Mouse (Mus musculus) adrenal gland, postnatal 36 days (tissue): ENCODE measurements around the gene Mnd1. TPM values are rescaled to one million over a fixed set of nuclear protein-coding genes. Genes with fewer than 3 reads are reported as not detected.
A peak's percentile ranks its signal among the peaks of the same experiment; 100 is the strongest.

Experiments used
- DNase-seq, 2 experiments: peaks; one replicate each; pipeline ENCODE4 v3.0.0; 2021; ENCODE audit warnings: mixed read lengths in 1 of 2
- total RNA-seq, 2 experiments: library from RNA; stranded (reverse); gene quantifications; 2 replicates each; pipeline ENCODE4 v1.2.3; 2021

The Mnd1 gene
- total RNA-seq, 2 experiments from 2014 or later = 13.1 to 16.0 TPM

- peak; percentile 44 to 62 for DNase-seq
These were observed 64.6 kb downstream of the Mnd1 start for GRCm38 (mm10) chr3:84090982-84091381.

GRCm38 (mm10) chr3:84086921-84087320 lies 68.7 kb downstream of the Mnd1 start:
- DNase-seq = no peak

GRCm38 (mm10) chr3:84086337-84086736 lies 69.2 kb downstream of the Mnd1 start:
- no peak for DNase-seq

- DNase-seq = no peak
These were observed 70.2 kb downstream of the Mnd1 start for GRCm38 (mm10) chr3:84085429-84085828.

- DNase-seq = no peak
These were observed 74.3 kb downstream of the Mnd1 start for GRCm38 (mm10) chr3:84081208-84081722.

- no peak for DNase-seq
These were observed 75.5 kb downstream of the Mnd1 start for GRCm38 (mm10) chr3:84080074-84080473.

GRCm38 (mm10) chr3:84077505-84077904 lies 78.1 kb downstream of the Mnd1 start:
- DNase-seq = no peak

- no peak for DNase-seq
These were observed 78.8 kb downstream of the Mnd1 start for GRCm38 (mm10) chr3:84076543-84077332.

- DNase-seq = no peak
These were observed 80.1 kb downstream of the Mnd1 start for GRCm38 (mm10) chr3:84075516-84075915.

- DNase-seq = no peak
These were observed 80.8 kb downstream of the Mnd1 start for GRCm38 (mm10) chr3:84074777-84075176.

- DNase-seq = no peak
These were observed 83.9 kb downstream of the Mnd1 start for GRCm38 (mm10) chr3:84071641-84072040.

- no peak for DNase-seq
These were observed 84.8 kb downstream of the Mnd1 start for GRCm38 (mm10) chr3:84070811-84071210.

GRCm38 (mm10) chr3:84068831-84069709 lies 86.5 kb downstream of the Mnd1 start:
- DNase-seq = peak in 1 of 2 experiments; percentile 11

- DNase-seq = no peak
These were observed 89.8 kb downstream of the Mnd1 start for GRCm38 (mm10) chr3:84065825-84066224.

- DNase-seq = no peak
These were observed 92.1 kb downstream of the Mnd1 start for GRCm38 (mm10) chr3:84063369-84063914.

GRCm38 (mm10) chr3:84061523-84062453 lies 93.8 kb downstream of the Mnd1 start:
- DNase-seq = peak; percentile 52 to 61

GRCm38 (mm10) chr3:84060946-84061345 lies 94.6 kb downstream of the Mnd1 start:
- DNase-seq = no peak

GRCm38 (mm10) chr3:84060128-84060527 lies 95.5 kb downstream of the Mnd1 start:
- no peak for DNase-seq

- no peak for DNase-seq
These were observed 95.9 kb downstream of the Mnd1 start for GRCm38 (mm10) chr3:84059676-84060075.

GRCm38 (mm10) chr3:84059261-84059660 lies 96.3 kb downstream of the Mnd1 start:
- no peak for DNase-seq

GRCm38 (mm10) chr3:84048729-84049175 lies 106.8 kb downstream of the Mnd1 start:
- peak; percentile 31 to 64 for DNase-seq
